Mouse (Mus musculus) CH12.LX (cell line): ENCODE measurements around the gene Nup62. TPM values are rescaled to one million over a fixed set of nuclear protein-coding genes. Genes with fewer than 3 reads are reported as not detected.

Experiments
- DNase-seq: peaks from one replicate; pipeline ENCODE4 v3.0.0-alpha.2; 2013; ENCODE audit errors: extremely low read depth
- H3K27ac ChIP-seq: 2 replicates; pipeline ENCODE4 v1.5.1; 2012; ENCODE audit warnings: low read depth, mild to moderate bottlenecking, control low read depth, moderate library complexity; ENCODE audit not compliant: insufficient read depth
- H3K27me3 ChIP-seq: replicated peaks from 2 replicates; pipeline ENCODE3; 2012; ENCODE audit warnings: inconsistent platforms
- H3K36me3 ChIP-seq, 2 experiments: replicated peaks in 1 of 2; 2 replicates each; pipeline versions ENCODE3 to v1.6.1; 2012; ENCODE audit warnings: inconsistent platforms in 1 of 2, low read length in 1 of 2, mild to moderate bottlenecking in 1 of 2, mixed read lengths in 1 of 2, moderate library complexity in 1 of 2; ENCODE audit not compliant: control insufficient read depth in 1 of 2, insufficient read depth in 1 of 2
- H3K4me1 ChIP-seq, 2 experiments: 2 replicates each; pipeline ENCODE4 v1.6.1; 2012; ENCODE audit warnings: inconsistent platforms in 1 of 2, moderate library complexity in 1 of 2; ENCODE audit not compliant: insufficient read depth in 2 of 2, control insufficient read depth in 1 of 2
- H3K4me2 ChIP-seq: 2 replicates; pipeline ENCODE4 v1.6.1; 2012; ENCODE audit warnings: low read depth, mild to moderate bottlenecking, control low read depth; ENCODE audit not compliant: poor library complexity, insufficient read depth, severe bottlenecking
- H3K4me3 ChIP-seq, 3 experiments: fragments of 150-350 bp in 1 of 3; sonication (generic) in 1 of 3; replicated peaks in 1 of 3; 2 replicates each; pipeline versions ENCODE3 to v1.5.1; 2011 to 2012; ENCODE audit warnings: low read depth in 2 of 3, low read length in 2 of 3, mild to moderate bottlenecking in 2 of 3, moderate library complexity in 2 of 3, control low read depth in 1 of 3, improper control_type of control experiment in 1 of 3, inconsistent platforms in 1 of 3, mixed read lengths in 1 of 3; ENCODE audit not compliant: poor library complexity in 1 of 3
- H3K79me2 ChIP-seq: replicated peaks from 2 replicates; pipeline ENCODE4 v1.6.1; 2012; ENCODE audit warnings: mild to moderate bottlenecking, moderate library complexity; ENCODE audit not compliant: control insufficient read depth, poor library complexity, insufficient read depth, severe bottlenecking; ENCODE audit errors: extremely low read depth
- H3K9ac ChIP-seq: 2 replicates; pipeline ENCODE4 v1.6.1; 2012; ENCODE audit warnings: low read depth, mild to moderate bottlenecking, control low read depth, moderate library complexity; ENCODE audit not compliant: insufficient read depth
- H3K9me3 ChIP-seq: replicated peaks from 2 replicates; pipeline ENCODE3; 2012; ENCODE audit warnings: low read length, inconsistent platforms, mixed read lengths
- CHD2 ChIP-seq: IDR thresholded peaks from 2 replicates; pipeline ENCODE4 v1.6.1; 2011; ENCODE audit warnings: low read length, improper control_type of control experiment
- ELF1 ChIP-seq: IDR thresholded peaks from 2 replicates; pipeline ENCODE4 v1.6.1; 2014; ENCODE audit warnings: low read depth, mild to moderate bottlenecking, inconsistent platforms, low read length, improper control_type of control experiment
- JUND ChIP-seq: conservative IDR thresholded peaks from 2 replicates; pipeline ENCODE4 v1.6.1; 2011; ENCODE audit warnings: low read depth, low read length, improper control_type of control experiment
- MAZ ChIP-seq: IDR thresholded peaks from 2 replicates; pipeline ENCODE4 v1.6.1; 2012; ENCODE audit warnings: low read depth, mild to moderate bottlenecking, inconsistent platforms, low read length, improper control_type of control experiment, moderate library complexity
- MXI1 ChIP-seq: IDR thresholded peaks from 2 replicates; pipeline ENCODE4 v1.6.1; 2011; ENCODE audit warnings: mild to moderate bottlenecking, low read depth, low read length, improper control_type of control experiment
- MYC ChIP-seq: IDR thresholded peaks from 2 replicates; pipeline ENCODE4 v1.6.1; 2011; ENCODE audit warnings: low read depth, mild to moderate bottlenecking, improper control_type of control experiment, low read length
- NELFE ChIP-seq: IDR thresholded peaks from 2 replicates; pipeline ENCODE4 v1.6.1; 2011; ENCODE audit warnings: low read depth, low read length, improper control_type of control experiment
- POLR2AphosphoS2 ChIP-seq: IDR thresholded peaks from 2 replicates; pipeline ENCODE4 v1.6.1; 2011; ENCODE audit warnings: low read depth, low read length, improper control_type of control experiment
- SIN3A ChIP-seq: IDR thresholded peaks from 2 replicates; pipeline ENCODE4 v1.6.1; 2012; ENCODE audit warnings: low read length, improper control_type of control experiment, inconsistent platforms
- SMC3 ChIP-seq: IDR thresholded peaks from 2 replicates; pipeline ENCODE4 v1.6.1; 2011; ENCODE audit warnings: low read depth, low read length, improper control_type of control experiment
- TCF12 ChIP-seq: IDR thresholded peaks from 2 replicates; pipeline ENCODE4 v1.6.1; 2014; ENCODE audit warnings: low read depth, mild to moderate bottlenecking, inconsistent platforms, low read length, improper control_type of control experiment
- USF1 ChIP-seq: IDR thresholded peaks from 2 replicates; pipeline ENCODE4 v1.6.1; 2014; ENCODE audit warnings: low read depth, mild to moderate bottlenecking, inconsistent platforms, low read length, improper control_type of control experiment
- ZC3H11A ChIP-seq: IDR thresholded peaks from 2 replicates; pipeline ENCODE4 v1.6.1; 2012; ENCODE audit warnings: low read depth, mild to moderate bottlenecking, inconsistent platforms, low read length, improper control_type of control experiment
- ZKSCAN1 ChIP-seq: IDR thresholded peaks from 2 replicates; pipeline ENCODE4 v1.6.1; 2012; ENCODE audit warnings: low read depth, inconsistent platforms, low read length, improper control_type of control experiment, borderline replicate concordance
- ZMIZ1 ChIP-seq: IDR thresholded peaks from 2 replicates; pipeline ENCODE4 v1.6.1; 2012; ENCODE audit warnings: low read depth, mild to moderate bottlenecking, inconsistent platforms, low read length, improper control_type of control experiment
- dilution Hi-C: fragments of 300-500 bp; cut with MboI; formaldehyde crosslinking; loops from 2 replicates; pipeline ENCODE4 v1.14.3; 2020; ENCODE audit warnings: low sequenced_read_pairs; ENCODE audit not compliant: extremely low pct_unique_long_range_greater_than_20kb, extremely low pct_ligation_motif_present
- in situ Hi-C: fragments of 300-500 bp; cut with MboI; formaldehyde crosslinking; loops from 3 replicates; pipeline ENCODE4 v1.14.3; 2019; ENCODE audit warnings: low sequenced_read_pairs, low pct_ligation_motif_present, low pct_unique_long_range_greater_than_20kb, mixed read lengths
- polyA plus RNA-seq: library from polyadenylated mRNA; unstranded; fragments of >175 nt; gene quantifications from 2 replicates; pipeline ENCODE4 v1.2.1, GENCODE M21; 2012; ENCODE audit warnings: low read depth; ENCODE audit not compliant: insufficient read length
- total RNA-seq, 2 experiments: library from RNA; depleted of rRNA; stranded (reverse); fragments of 300-350 nt in 1 of 2; fragments of >200 nt in 1 of 2; gene quantifications; 2 replicates each; pipeline ENCODE4 v1.2.3; 2012 to 2014

Nup62 gene
- total and polyA plus RNA-seq, 3 experiments, result 93.3 to 151 (median 101) TPM

- TF ChIP-seq CHD2, result peak; percentile 45
- TF ChIP-seq ZKSCAN1, result no peak
- TF ChIP-seq USF1, result peak; percentile 33
- no peak; the same call in none of the 2 replicates for TF ChIP-seq NELFE
Observed at GRCm38 (mm10) chr7:44849416-44850111, 33.7 kb downstream of the Nup62 start (continued).

GRCm38 (mm10) chr7:44850146-44850545 lies 34.3 kb downstream of the Nup62 start:
- DNase-seq, result peak; percentile 77

GRCm38 (mm10) chr7:44850789-44851624 lies 35.1 kb downstream of the Nup62 start:
- Histone ChIP-seq H3K4me1 (peaks cover 18 to 53% of the 10 kb centered on the region in 2 experiments), H3K79me2 (peaks cover 28% of the 10 kb centered on the region), H3K9me3 (no peaks in the 10 kb centered on the region), H3K9ac (peak overlapping the region; percentile 97), H3K27ac (peak overlapping the region; percentile 39), H3K4me2 (peak overlapping the region; percentile 69), H3K36me3 (peaks cover 17 to 39% of the 10 kb centered on the region in 2 experiments), H3K4me3 (peak overlapping the region; percentile 81 to 98 (median 93)), H3K27me3 (no peaks in the 10 kb centered on the region)
- DNase-seq, result no peak
- TF ChIP-seq POLR2AphosphoS2 (no peak), ZC3H11A (no peak), MXI1 (no peak), MYC (no peak)
- dilution Hi-C loops, result no loop called here
- in situ Hi-C loops, result loop anchor here (10.0 kb wide), 1 partner anchor 104 kb away; no protein-coding TSS in a partner anchor

More at GRCm38 (mm10) chr7:44850146-44850545, 34.3 kb downstream of the Nup62 start:
- dilution Hi-C loops (no loop called here), in situ Hi-C loops (loop anchor here (10.0 kb wide), 1 partner anchor 105 kb away; no protein-coding TSS in a partner anchor)
- Histone ChIP-seq H3K9me3 (no peaks in the 10 kb centered on the region), H3K4me2 (no peak overlapping the region), H3K4me1 (peaks cover 14 to 44% of the 10 kb centered on the region in 2 experiments), H3K9ac (peak overlapping the region; percentile 97), H3K4me3 (peak overlapping the region; percentile 81 to 98 (median 93)), H3K36me3 (peaks cover 26 to 47% of the 10 kb centered on the region in 2 experiments), H3K79me2 (peaks cover 28% of the 10 kb centered on the region), H3K27me3 (no peaks in the 10 kb centered on the region), H3K27ac (peak overlapping the region; percentile 94)
- TF ChIP-seq TCF12 (peak; percentile 55), ELF1 (peak; percentile 69; the same call in 1 of the 2 replicates), MAZ (peak; percentile 19; the same call in 1 of the 2 replicates), JUND (no peak), SMC3 (no peak), ZMIZ1 (peak; percentile 59), NELFE (peak; percentile 47; the same call in 1 of the 2 replicates), SIN3A (peak; percentile 24; the same call in 1 of the 2 replicates), MXI1 (no peak)
